Mouse (Mus musculus): ENCODE data around the gene Ugt1a1. TPM values are rescaled to one million over a fixed set of nuclear protein-coding genes. Genes with fewer than 3 reads are reported as not detected.
"Not testable (repeated sequence)": the region's sequence is repeated elsewhere in the genome, so short reads cannot be mapped to it uniquely, and the experiment has no call there.

Ugt1a1 gene
- total RNA-seq (2021) = 100 to 1,000 TPM in 1 of 2 experiments, 10 to 100 TPM in 1; 40.3 to 102 TPM
- long read RNA-seq, experiment 1, transcript Ugt1a1-201 (5 exons, 2,224 nt) = major isoform, 114 of 147 reads
- long read RNA-seq, experiment 1, partial matches to known transcripts = 0 of 147 reads
- long read RNA-seq, experiment 1, other reads (novel, unspliced or antisense) = 33 of 147 reads
- long read RNA-seq, experiment 2, transcript Ugt1a1-201 (5 exons, 2,224 nt) = major isoform, 5 of 5 reads
- long read RNA-seq, experiment 2, partial matches to known transcripts = 0 of 5 reads
- long read RNA-seq, experiment 2, other reads (novel, unspliced or antisense) = 0 of 5 reads

DNA sequence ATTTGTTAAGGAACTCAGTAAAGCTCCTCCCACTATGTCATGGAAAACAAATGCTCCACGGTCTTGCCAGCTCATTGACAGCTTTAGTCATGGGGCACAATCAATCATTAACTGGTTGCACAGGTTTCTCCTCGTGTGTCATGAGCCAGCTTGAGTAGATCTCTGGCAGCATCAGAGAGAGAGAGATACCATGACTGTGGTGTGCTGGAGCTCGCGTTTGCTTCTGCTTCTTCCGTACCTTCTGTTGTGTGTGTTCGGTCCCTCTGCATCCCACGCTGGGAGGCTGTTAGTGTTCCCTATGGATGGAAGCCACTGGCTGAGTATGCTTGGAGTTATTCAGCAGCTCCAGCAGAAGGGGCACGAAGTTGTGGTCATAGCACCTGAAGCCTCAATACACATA, at the start of gene Ugt1a1:
Gene Ugt1a1, plus strand, starts transcription at position 148 of the 400 bp plus-strand sequence.
- no peak for DNase-seq

- DNase-seq = no peak
Observed at GRCm38 (mm10) chr1:88165711-88166110, 46.0 kb upstream of the Ugt1a1 start, which contains the start of gene Ugt1a5. TSS of gene Ugt1a5 (plus strand) at chr1:88166012.

- not testable (repeated sequence) for DNase-seq
Observed at GRCm38 (mm10) chr1:88172190-88172589, 39.6 kb upstream of the Ugt1a1 start.

- DNase-seq = no peak
Observed at GRCm38 (mm10) chr1:88179657-88180056, 32.1 kb upstream of the Ugt1a1 start.

DNA sequence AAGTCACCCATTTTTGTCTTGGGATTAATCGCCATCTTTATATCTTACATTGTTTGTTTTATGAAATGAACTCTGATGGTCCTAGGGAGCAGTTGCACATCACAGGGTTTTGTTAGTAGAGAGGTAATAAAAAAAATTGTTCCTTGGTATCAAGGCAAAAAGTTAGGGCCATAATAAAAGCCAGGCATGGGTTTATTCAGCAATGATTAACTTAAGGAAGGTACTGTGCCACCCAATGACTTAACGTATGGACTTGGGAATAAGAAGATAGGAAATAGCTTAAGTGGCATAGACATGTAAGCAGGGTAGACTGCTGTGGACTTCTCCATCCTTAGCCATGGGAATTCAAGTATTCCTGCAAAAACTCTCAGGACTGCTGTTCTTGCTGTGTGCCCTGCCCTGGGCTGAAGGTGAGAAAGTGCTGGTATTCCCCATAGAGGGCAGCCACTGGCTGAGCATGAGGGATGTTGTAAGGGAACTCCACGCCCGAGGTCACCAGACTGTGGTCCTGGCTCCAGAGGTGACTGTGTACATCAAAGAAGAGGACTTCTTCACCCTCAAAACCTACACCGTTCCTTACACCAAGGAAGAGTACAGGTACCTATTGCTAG, 25.3 kb upstream of the Ugt1a1 start:
- DNase-seq = no peak

GRCm38 (mm10) chr1:88192136-88192535, 19.6 kb upstream of the Ugt1a1 start:
- DNase-seq = no peak

- DNase-seq = no peak
Observed at GRCm38 (mm10) chr1:88195687-88196086, 16.1 kb upstream of the Ugt1a1 start.

GRCm38 (mm10) chr1:88197443-88197842, 14.3 kb upstream of the Ugt1a1 start:
- no peak for DNase-seq

- no peak for DNase-seq
Observed at GRCm38 (mm10) chr1:88199996-88200395, 11.8 kb upstream of the Ugt1a1 start.

- no peak for DNase-seq
Observed at GRCm38 (mm10) chr1:88200456-88200855, 11.3 kb upstream of the Ugt1a1 start, which contains the start of gene Ugt1a2. TSS of gene Ugt1a2 (plus strand) at chr1:88200601.

DNA sequence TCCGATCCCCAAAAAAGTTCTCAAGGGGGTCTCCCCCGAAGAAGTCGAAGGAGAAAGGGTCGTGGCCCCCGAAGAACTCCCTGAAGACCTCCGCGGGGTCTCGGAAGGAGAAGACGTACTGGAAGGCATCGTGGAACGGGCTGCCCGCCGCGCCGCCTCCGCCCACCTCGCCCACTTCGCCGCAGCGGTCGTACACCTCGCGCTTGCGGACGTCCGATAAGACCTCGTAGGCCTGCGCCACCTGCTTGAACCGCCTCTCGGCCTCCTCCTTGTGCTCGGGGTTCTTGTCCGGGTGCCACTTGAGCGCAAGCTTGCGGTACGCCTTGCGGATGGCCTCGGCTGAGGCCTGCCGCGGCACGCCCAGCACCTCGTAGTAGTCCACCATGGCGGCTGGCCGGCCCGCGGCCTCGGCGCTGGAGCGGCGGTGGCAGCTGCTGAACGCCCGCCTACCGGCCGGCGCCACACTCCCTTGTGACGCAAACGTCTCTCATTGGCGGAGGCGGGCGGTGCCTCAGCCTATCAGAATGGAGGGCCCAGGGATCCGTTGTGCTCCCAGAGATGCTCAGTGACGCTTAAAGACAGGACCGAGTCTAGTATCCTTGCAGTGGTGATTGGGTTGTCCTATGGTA, 6.4 kb upstream of the Ugt1a1 start, which contains the start of gene Dnajb3:
Gene Dnajb3, minus strand, starts transcription at position 489 of the 629 bp plus-strand sequence.
- peak; percentile 85 for DNase-seq

GRCm38 (mm10) chr1:88206843-88207479, 4.8 kb upstream of the Ugt1a1 start:
- DNase-seq = no peak

GRCm38 (mm10) chr1:88212341-88213045, 734 bp downstream of the Ugt1a1 start:
- DNase-seq = no peak

- no peak for DNase-seq
Observed at GRCm38 (mm10) chr1:88213061-88213460, 1.3 kb downstream of the Ugt1a1 start.

- no peak for DNase-seq
Observed at GRCm38 (mm10) chr1:88213766-88214461, 2.2 kb downstream of the Ugt1a1 start.

- no peak for DNase-seq
Observed at GRCm38 (mm10) chr1:88214462-88214952, 2.7 kb downstream of the Ugt1a1 start.

DNA sequence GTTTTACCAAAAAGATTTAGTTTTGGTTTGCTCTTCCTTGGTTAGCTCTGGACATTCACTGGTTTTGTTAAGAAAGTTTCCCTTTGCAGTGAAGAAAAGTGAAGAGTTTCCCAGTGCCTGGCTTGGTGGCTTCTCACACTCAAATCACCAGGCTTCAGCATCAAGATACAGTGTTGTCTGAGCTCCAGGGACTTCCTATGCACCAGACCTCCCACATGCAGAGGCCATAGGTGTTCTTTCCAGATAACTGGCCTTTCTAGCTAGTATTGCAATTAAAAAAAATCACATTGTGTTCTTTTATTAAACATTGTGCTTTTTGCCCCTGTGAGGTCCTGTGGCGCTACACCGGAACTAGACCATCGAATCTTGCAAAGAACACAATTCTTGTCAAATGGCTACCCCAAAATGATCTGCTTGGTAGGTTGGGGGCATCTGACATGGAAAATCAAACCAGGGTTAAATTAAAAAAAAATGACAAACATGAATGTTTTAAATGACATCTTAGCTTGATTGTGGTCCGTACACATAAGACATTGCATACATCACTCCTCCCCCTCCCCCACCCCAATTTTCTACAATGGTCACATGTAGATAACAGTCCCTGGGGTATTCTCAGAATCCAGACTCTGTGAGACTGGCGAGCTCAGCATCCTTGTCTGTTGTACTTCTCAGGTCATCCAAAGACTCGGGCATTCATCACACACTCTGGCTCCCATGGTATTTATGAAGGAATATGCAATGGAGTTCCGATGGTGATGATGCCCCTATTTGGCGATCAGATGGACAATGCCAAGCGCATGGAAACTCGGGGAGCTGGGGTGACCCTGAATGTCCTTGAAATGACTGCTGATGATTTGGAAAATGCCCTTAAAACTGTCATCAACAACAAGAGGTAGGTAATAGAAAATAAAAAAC, 4.0 kb downstream of the Ugt1a1 start:
- DNase-seq = no peak

GRCm38 (mm10) chr1:88216551-88216950, 4.8 kb downstream of the Ugt1a1 start:
- no peak for DNase-seq

DNA sequence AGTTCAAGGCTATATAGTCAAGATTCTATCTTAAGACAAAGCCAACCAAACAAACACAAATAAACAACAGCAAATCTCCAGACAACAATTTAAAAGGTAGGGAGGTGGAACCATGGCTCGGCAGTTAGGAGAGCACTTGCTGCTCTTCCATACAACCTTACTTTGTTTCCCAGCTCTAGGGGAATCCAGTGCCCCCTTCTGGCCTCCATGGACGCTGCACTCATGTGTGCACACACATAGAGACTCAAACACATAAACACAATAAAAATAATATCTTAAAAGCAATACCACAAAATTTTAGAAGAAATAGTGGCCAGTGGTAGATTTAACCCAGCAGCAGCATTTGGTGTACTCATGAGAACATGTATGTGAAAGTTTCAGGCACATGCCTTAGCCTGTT, 5.4 kb downstream of the Ugt1a1 start:
- no peak for DNase-seq

- no peak for DNase-seq
Observed at GRCm38 (mm10) chr1:88217576-88217975, 5.8 kb downstream of the Ugt1a1 start.

Measured in adrenal gland, postnatal 10 days (tissue).